Mouse (Mus musculus): ENCODE data around the gene Rfc5. TPM values are rescaled to one million over a fixed set of nuclear protein-coding genes. Genes with fewer than 3 reads are reported as not detected.
"Not testable (repeated sequence)": the region's sequence is repeated elsewhere in the genome, so short reads cannot be mapped to it uniquely, and the experiment has no call there.

The Rfc5 gene
- polyA plus RNA-seq, 1 experiment from 2014 or later: 52.5 TPM

DNA sequence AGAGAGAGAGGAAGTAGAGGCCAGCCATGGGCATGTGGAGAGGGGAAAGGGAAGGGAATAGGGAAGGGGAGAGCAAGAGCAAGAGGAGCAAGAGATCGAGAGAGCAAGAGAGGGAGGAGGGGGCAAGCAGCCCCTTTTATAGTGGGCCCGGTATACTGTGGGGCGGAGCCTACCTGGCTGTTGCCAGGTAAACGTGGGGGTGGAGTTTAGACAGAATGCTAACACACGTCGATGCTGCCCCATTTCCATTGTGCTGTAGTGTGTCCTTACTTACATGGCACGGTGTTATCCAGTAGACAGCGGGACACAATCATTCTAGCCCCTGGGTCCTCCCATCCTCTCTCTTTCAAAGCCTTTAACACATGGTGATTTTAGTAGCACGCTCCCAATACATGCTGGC, 10.4 kb upstream of the Rfc5 start:
- no peak for ATAC-seq (ENCODE audit: insufficient read depth)
- Histone ChIP-seq H3K36me3 (replicated peaks) (no peaks in the 10 kb centered on the region), H3K9ac (no peak overlapping the region), H3K4me1 (replicated peaks) (peaks cover 11% of the 10 kb centered on the region), H3K9me3 (replicated peaks) (no peaks in the 10 kb centered on the region), H3K4me2 (no peak overlapping the region), H3K27ac (replicated peaks) (no peak overlapping the region), H3K27me3 (peaks cover 3% of the 10 kb centered on the region; the same call in 1 of the 2 replicates), H3K4me3 (replicated peaks) (no peak overlapping the region)
- 62% methylated on average over 9 of the region's 9 CpGs for WGBS (ENCODE audit: insufficient replicate concordance)

DNA sequence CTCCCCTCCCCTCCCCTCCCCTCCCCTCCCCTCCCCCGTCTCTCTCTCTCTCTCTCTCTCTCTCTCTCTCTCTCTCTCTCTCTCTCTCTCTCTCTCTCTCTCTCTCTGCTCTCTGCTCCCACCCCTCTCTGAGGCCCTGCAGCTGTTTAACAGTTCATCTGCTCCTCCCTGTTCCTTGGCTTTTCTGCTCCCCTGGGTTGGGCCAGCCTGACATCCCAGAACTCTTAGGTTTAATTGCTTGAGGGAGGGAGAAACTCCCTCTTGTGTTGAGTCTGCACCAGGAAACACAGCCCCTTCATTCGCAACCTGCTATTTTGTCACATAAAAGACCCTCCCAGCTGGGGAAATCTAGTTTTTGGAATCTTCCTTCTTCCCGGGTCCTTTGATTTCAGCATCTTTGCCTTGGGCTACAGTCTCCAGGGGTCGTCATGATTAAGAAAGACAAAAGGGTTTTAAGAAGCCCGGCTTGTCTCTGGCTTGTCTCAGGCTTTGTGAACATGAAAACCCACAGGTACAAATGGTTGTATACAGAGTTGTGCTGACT, 9.2 kb upstream of the Rfc5 start:
- ATAC-seq (ENCODE audit: insufficient read depth): no peak
- H3K27me3 ChIP-seq: peaks cover 3% of the 10 kb centered on the region; the same call in 1 of the 2 replicates
- H3K36me3 ChIP-seq (replicated peaks): no peaks in the 10 kb centered on the region
- WGBS (ENCODE audit: insufficient replicate concordance): 54% methylated on average over 4 of the region's 5 CpGs
- H3K4me2 ChIP-seq: no peak overlapping the region
- H3K4me1 ChIP-seq (replicated peaks): peaks cover 11% of the 10 kb centered on the region
- H3K9me3 ChIP-seq (replicated peaks): no peaks in the 10 kb centered on the region
- no peak overlapping the region for H3K27ac ChIP-seq (replicated peaks)
- no peak overlapping the region for H3K9ac ChIP-seq
- no peak overlapping the region for H3K4me3 ChIP-seq (replicated peaks)

DNA sequence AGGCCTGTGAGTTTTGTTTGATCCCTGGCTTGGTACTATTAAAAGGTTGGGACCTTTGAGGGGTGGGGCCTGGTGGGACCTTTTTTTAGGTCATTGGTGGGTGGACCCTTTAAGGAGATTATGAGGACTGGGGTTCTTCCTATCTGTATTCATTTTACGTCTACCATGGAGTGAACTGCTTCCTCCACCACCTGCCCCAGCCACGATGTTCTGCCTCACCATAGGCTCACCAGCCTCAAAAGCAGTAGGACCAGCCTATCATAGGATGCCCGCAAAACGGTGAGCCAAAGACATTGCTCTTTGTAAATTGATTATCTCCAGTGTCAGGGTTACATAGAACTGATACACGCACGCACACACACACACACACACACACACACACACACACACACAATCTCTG, 8.5 kb upstream of the Rfc5 start:
- Histone ChIP-seq H3K27ac (replicated peaks) (no peak overlapping the region), H3K9me3 (replicated peaks) (no peaks in the 10 kb centered on the region), H3K27me3 (peaks cover 3% of the 10 kb centered on the region; the same call in 1 of the 2 replicates), H3K4me2 (no peak overlapping the region), H3K4me1 (replicated peaks) (peaks cover 11% of the 10 kb centered on the region), H3K36me3 (replicated peaks) (no peaks in the 10 kb centered on the region), H3K4me3 (replicated peaks) (no peak overlapping the region), H3K9ac (no peak overlapping the region)
- 51% methylated on average over 6 of the region's 6 CpGs for WGBS (ENCODE audit: insufficient replicate concordance)
- no peak for ATAC-seq (ENCODE audit: insufficient read depth)

DNA sequence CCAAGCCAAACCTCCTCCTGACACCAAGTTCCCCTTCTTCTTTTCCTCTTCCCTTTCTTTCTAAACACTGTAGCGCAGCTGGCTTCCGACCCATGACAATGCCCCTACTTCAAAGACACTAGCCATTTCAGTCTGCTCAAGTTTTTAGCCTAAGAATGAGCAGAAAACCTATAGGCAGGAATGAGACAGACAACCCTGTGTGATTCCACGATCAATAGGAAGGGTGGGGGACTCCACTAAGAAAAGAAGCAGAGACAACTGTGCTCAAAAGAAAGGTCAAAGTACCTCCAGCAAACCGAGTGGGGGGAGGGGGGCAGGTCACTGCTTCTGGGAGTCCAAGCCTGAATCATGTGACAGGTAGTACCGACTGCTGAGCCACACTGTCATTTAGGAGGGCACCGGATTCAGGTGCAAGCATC, 7.8 kb upstream of the Rfc5 start:
- H3K4me3 ChIP-seq (replicated peaks): no peak overlapping the region
- no peaks in the 10 kb centered on the region for H3K36me3 ChIP-seq (replicated peaks)
- ATAC-seq (ENCODE audit: insufficient read depth): no peak
- H3K4me1 ChIP-seq (replicated peaks): peaks cover 11% of the 10 kb centered on the region
- no peak overlapping the region for H3K27ac ChIP-seq (replicated peaks)
- H3K4me2 ChIP-seq: no peak overlapping the region
- no peaks in the 10 kb centered on the region for H3K9me3 ChIP-seq (replicated peaks)
- H3K9ac ChIP-seq: no peak overlapping the region
- 41% methylated on average over 6 of the region's 6 CpGs for WGBS (ENCODE audit: insufficient replicate concordance)
- peaks cover 2% of the 10 kb centered on the region; the same call in 1 of the 2 replicates for H3K27me3 ChIP-seq

DNA sequence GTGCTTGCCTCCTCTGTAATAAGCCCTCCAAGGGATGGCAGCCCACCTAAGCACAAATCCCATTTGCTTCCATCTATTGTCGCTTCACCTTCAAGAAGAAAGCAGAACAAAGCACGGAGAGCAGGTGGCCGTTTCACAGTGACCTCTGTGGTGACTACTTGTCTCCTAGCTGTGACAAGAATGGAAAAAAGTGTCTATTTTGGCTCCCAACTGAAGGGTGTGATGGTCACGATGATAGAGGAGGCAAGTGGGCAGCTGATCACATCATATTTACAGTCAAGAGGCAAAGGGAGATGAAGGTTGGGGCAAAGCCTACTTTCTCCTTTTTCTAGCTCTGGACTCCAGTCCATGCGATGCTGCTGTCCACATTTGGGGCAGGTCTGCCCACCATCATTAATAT, 7.0 kb upstream of the Rfc5 start:
- H3K4me3 ChIP-seq (replicated peaks): no peak overlapping the region
- no peak overlapping the region for H3K27ac ChIP-seq (replicated peaks)
- H3K4me1 ChIP-seq (replicated peaks): peaks cover 11% of the 10 kb centered on the region
- no peaks in the 10 kb centered on the region for H3K9me3 ChIP-seq (replicated peaks)
- H3K27me3 ChIP-seq: no peaks in the 10 kb centered on the region
- ATAC-seq (ENCODE audit: insufficient read depth): no peak
- no peak overlapping the region for H3K4me2 ChIP-seq
- WGBS (ENCODE audit: insufficient replicate concordance): 70% methylated on average over 5 of the region's 5 CpGs
- no peak overlapping the region for H3K9ac ChIP-seq
- no peaks in the 10 kb centered on the region for H3K36me3 ChIP-seq (replicated peaks)

DNA sequence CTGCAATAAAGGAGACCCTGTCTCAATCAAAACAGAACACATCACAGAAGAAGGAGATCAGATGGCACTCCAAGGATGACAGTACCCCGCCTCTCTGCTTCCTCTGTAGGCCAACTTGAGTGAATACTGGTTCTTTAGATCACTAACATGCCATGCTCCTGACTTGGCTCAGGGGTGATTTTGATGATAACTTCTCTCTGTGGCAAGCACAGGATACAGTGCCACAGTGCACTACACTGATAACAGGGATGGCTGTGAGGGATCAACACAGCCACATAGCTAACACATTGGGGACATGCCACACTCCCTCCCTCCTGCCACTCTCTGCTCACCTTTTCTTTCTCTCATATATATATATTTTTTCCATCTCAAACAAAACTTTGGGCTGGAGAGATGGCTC, 2.0 kb upstream of the Rfc5 start:
- Histone ChIP-seq H3K4me2 (no peak overlapping the region), H3K36me3 (replicated peaks) (peaks cover 9% of the 10 kb centered on the region), H3K4me1 (replicated peaks) (peaks cover 22% of the 10 kb centered on the region), H3K9me3 (replicated peaks) (no peaks in the 10 kb centered on the region), H3K4me3 (replicated peaks) (no peak overlapping the region), H3K27me3 (no peaks in the 10 kb centered on the region), H3K9ac (no peak overlapping the region), H3K27ac (replicated peaks) (no peak overlapping the region)
- no peak for ATAC-seq (ENCODE audit: insufficient read depth)
- 58% methylated on average over 1 of the region's 1 CpGs for WGBS (ENCODE audit: insufficient replicate concordance)

DNA sequence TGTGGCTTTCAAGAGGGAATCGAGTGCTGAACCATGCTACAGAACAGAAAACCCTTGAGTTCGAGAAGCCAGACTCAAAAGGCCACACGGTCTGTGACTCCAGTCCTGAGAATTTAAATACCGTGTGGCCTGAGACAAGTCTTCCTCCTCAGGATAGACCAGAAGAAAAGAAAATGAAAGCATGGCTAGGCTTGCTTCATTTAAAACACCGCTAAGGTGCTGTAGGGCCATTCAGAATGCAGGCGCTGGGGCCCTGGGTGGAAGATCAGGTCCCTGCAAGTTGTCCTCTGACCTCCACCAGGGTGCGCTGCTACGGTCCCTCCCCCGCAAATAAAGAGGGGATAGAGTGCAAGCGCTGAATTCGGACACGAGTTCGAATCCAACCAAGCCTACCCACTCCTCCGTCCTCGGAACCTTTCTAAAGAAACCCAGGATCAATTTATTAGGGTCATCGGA, 523 bp downstream of the Rfc5 start:
- peak overlapping the region; percentile 87 for H3K4me2 ChIP-seq
- H3K27ac ChIP-seq (replicated peaks): peak overlapping the region; percentile 72
- H3K4me3 ChIP-seq (replicated peaks): peak overlapping the region; percentile 91
- H3K27me3 ChIP-seq: no peaks in the 10 kb centered on the region
- peak overlapping the region; percentile 84 for H3K9ac ChIP-seq
- ATAC-seq (ENCODE audit: insufficient read depth): peak; percentile 76
- H3K4me1 ChIP-seq (replicated peaks): peaks cover 22% of the 10 kb centered on the region
- no peaks in the 10 kb centered on the region for H3K9me3 ChIP-seq (replicated peaks)
- WGBS (ENCODE audit: insufficient replicate concordance): 6% methylated on average over 16 of the region's 16 CpGs
- H3K36me3 ChIP-seq (replicated peaks): peaks cover 35% of the 10 kb centered on the region

DNA sequence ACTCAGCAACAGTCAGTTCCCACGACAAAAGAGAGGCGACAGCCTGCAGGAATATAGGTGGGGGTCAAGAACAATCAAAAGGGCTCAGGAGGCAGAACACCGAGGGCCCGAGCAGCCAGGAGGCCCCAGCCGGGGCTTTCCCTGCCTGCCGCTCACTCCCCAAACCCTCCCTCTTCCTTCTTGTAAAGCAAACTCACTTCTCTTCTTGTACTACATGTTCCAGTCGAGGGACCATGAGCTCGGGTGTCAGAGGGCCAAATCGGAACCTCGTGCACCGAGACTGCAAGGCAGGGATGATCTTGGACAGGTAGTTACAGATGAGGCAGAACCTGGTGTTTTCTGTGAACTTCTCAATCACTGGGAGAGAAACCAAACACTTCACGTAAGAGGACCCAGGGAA, 5.6 kb downstream of the Rfc5 start:
- WGBS (ENCODE audit: insufficient replicate concordance): 71% methylated on average over 12 of the region's 12 CpGs
- H3K4me1 ChIP-seq (replicated peaks): peaks cover 11% of the 10 kb centered on the region
- H3K4me3 ChIP-seq (replicated peaks): no peak overlapping the region
- H3K9me3 ChIP-seq (replicated peaks): no peaks in the 10 kb centered on the region
- H3K27ac ChIP-seq (replicated peaks): no peak overlapping the region
- H3K4me2 ChIP-seq: no peak overlapping the region
- peaks cover 84% of the 10 kb centered on the region for H3K36me3 ChIP-seq (replicated peaks)
- ATAC-seq (ENCODE audit: insufficient read depth): no peak
- no peak overlapping the region for H3K9ac ChIP-seq
- no peaks in the 10 kb centered on the region for H3K27me3 ChIP-seq

DNA sequence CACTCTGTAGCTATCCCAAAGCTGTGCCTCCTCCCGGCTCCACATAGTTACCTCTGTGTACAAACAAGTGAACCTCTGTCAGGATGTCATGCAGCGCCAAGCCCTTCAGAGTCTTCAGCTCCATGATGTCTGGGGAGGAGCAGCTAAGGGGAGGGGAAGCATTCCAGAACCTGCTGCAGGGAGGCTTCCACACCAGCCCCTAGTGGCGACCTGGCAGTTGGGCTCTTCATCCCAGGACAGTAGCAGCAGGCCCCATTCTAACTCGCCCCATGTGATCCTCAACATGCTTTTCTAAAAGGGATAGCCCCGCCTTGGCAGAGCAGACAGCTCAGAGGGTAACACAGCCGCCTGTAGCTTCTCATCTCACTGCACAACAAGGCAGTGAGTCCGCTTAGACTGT, 7.1 kb downstream of the Rfc5 start:
- Histone ChIP-seq H3K9me3 (replicated peaks) (no peaks in the 10 kb centered on the region), H3K27ac (replicated peaks) (no peak overlapping the region), H3K4me2 (no peak overlapping the region), H3K36me3 (replicated peaks) (peaks cover 95% of the 10 kb centered on the region), H3K27me3 (no peaks in the 10 kb centered on the region), H3K4me1 (replicated peaks) (no peaks in the 10 kb centered on the region), H3K4me3 (replicated peaks) (no peak overlapping the region), H3K9ac (no peak overlapping the region)
- no peak for ATAC-seq (ENCODE audit: insufficient read depth)
- 76% methylated on average over 7 of the region's 7 CpGs for WGBS (ENCODE audit: insufficient replicate concordance)

DNA sequence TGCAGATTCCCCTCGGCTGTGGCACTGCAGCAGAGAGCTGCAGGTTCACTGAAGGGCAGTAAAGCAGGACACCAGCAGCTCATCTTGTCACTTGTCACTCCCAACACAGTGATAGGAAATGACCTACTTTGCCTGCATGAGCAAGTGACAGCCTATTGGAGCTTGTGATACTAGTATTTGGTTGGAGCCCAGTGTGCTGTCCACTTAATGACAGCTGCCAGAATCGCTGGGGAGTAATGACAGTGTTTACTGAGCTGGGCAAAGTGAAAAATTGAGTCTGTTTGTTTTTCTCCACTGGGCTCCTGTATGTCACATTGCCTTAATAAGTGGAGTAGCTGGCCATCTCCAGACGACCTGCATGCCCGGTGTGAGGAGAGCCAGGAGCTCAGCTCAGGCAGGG, 8.6 kb downstream of the Rfc5 start:
- Histone ChIP-seq H3K36me3 (replicated peaks) (peaks cover 96% of the 10 kb centered on the region), H3K4me2 (no peak overlapping the region), H3K9ac (no peak overlapping the region), H3K4me3 (replicated peaks) (no peak overlapping the region), H3K27me3 (no peaks in the 10 kb centered on the region), H3K9me3 (replicated peaks) (no peaks in the 10 kb centered on the region), H3K27ac (replicated peaks) (no peak overlapping the region), H3K4me1 (replicated peaks) (peaks cover 4% of the 10 kb centered on the region; the same call in 1 of the 2 replicates)
- no peak for ATAC-seq (ENCODE audit: insufficient read depth)
- WGBS (ENCODE audit: insufficient replicate concordance): 68% methylated on average over 4 of the region's 4 CpGs

DNA sequence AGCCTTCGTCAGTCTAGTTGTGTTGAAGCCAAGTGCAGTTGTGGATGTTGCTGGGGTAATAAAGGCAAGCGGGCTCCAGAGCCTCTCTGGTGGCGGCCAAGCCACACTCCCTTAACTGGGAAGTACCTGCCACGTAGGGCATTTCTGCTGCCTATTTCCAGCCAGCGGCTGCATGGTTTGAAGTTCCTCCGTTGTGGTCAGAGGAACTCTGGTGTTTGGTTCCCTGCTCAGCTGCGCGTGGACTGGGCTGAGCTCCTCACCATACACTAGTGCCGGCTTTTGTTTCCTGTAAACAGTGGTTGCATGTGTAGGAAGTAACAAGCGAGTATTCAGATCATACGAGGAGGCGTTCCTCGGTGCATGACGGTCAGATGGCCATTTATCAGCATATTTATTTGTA, 11.1 kb downstream of the Rfc5 start:
- not testable (repeated sequence) for H3K27ac ChIP-seq (replicated peaks); H3K4me3 ChIP-seq (replicated peaks); H3K4me2 ChIP-seq; H3K9me3 ChIP-seq (replicated peaks); H3K27me3 ChIP-seq; ATAC-seq (ENCODE audit: insufficient read depth); H3K9ac ChIP-seq
- peaks cover 11% of the 10 kb centered on the region; the same call in 1 of the 2 replicates for H3K4me1 ChIP-seq (replicated peaks)
- 56% methylated on average over 14 of the region's 14 CpGs for WGBS (ENCODE audit: insufficient replicate concordance)
- H3K36me3 ChIP-seq (replicated peaks): peaks cover 78% of the 10 kb centered on the region

DNA sequence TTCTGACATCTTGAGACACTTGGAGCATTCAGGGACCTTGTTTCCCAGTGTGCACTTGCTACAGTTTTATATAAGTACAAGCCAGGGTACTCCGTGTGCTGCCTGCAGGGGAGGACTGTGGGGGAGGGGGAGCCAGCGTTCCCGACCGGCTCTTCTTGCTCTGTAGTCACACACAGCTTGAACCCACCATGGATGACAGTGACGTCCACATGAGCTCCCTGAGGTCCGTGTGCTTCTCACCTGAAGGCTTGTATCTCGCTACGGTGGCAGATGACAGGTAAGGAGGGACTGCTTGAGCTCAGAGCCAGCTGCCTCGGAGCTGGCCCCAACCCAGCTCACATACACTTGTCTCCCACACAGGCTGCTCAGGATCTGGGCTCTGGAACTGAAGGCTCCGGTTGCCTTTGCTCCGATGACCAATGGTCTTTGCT, 12.5 kb downstream of the Rfc5 start:
- Histone ChIP-seq H3K27ac (replicated peaks) (no peak overlapping the region), H3K9me3 (replicated peaks) (no peaks in the 10 kb centered on the region), H3K27me3 (no peaks in the 10 kb centered on the region), H3K36me3 (replicated peaks) (peaks cover 73% of the 10 kb centered on the region), H3K9ac (no peak overlapping the region), H3K4me3 (replicated peaks) (no peak overlapping the region), H3K4me1 (replicated peaks) (peaks cover 11% of the 10 kb centered on the region; the same call in 1 of the 2 replicates), H3K4me2 (no peak overlapping the region)
- WGBS (ENCODE audit: insufficient replicate concordance): 82% methylated on average over 11 of the region's 11 CpGs
- ATAC-seq (ENCODE audit: insufficient read depth): no peak

Data from liver, embryonic 15.5 days (tissue).